Mouse (Mus musculus) CH12F3 (cell line): ENCODE measurements around the gene Cmya5.
"Not testable (repeated sequence)": the region's sequence is repeated elsewhere in the genome, so short reads cannot be mapped to it uniquely, and the experiment has no call there.

Source experiments
- in situ Hi-C: fragments of 300-500 bp; cut with MboI; formaldehyde crosslinking; loops from 2 replicates; pipeline ENCODE4 v1.14.3; 2020; ENCODE audit warnings: low sequenced_read_pairs

The Cmya5 gene

GRCm38 (mm10) chr13:93144336-93145167 is at the start of gene Cmya5:
Gene Cmya5 (minus strand): TSS chr13:93144724.
- in situ Hi-C loops: no loop called here

DNA sequence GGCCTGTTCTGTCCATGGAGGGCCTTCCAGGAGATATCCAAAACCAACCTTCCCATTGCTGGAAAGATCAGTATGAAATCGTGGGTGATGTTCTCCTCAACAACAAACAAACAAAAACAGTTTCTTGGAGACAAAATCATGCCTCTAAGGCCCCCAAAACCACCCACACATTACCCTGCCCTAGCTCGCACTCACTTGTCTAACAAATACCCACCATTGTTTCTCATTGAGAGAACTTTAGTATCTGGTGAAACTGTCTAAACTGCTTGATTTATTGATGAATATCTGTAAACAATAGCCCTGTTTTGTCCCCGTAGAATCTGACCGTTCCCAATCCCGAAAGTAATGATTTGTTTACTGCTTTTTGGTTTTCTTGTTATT is 48.1 kb upstream of the Cmya5 start:
- in situ Hi-C loops: no loop called here

- in situ Hi-C loops: no loop called here
These were observed 47.5 kb upstream of the Cmya5 start, which contains the start of gene Tent2 for GRCm38 (mm10) chr13:93191831-93192645. Gene Tent2 (minus strand): TSS chr13:93192385.

- in situ Hi-C loops: no loop called here
These were observed 44.9 kb upstream of the Cmya5 start for GRCm38 (mm10) chr13:93189416-93189815.

GRCm38 (mm10) chr13:93188738-93189137 is 44.2 kb upstream of the Cmya5 start:
- in situ Hi-C loops: no loop called here

GRCm38 (mm10) chr13:93187792-93188191 is 43.3 kb upstream of the Cmya5 start:
- in situ Hi-C loops: not testable (repeated sequence)

DNA sequence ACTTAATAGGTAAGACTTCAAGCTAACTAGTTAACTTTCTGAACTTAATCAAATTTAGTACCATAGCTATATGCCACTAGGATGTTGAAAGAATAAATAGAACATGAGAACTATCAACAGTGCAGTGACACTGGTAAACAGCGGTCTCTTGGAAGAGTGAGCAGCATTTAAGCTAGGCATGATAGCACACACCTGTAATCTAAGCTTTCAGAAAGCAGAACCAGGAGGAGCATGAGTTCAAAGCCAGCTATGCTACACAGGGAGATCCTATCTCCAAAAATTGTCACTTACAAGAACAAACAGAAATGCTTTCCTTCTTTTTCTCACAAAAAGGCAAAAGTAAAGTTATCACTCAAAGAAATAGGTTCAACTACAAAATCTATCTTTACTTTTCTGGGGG is 35.8 kb upstream of the Cmya5 start:
- in situ Hi-C loops: no loop called here

- in situ Hi-C loops: no loop called here
These were observed 35.0 kb upstream of the Cmya5 start for GRCm38 (mm10) chr13:93179522-93179921.

DNA sequence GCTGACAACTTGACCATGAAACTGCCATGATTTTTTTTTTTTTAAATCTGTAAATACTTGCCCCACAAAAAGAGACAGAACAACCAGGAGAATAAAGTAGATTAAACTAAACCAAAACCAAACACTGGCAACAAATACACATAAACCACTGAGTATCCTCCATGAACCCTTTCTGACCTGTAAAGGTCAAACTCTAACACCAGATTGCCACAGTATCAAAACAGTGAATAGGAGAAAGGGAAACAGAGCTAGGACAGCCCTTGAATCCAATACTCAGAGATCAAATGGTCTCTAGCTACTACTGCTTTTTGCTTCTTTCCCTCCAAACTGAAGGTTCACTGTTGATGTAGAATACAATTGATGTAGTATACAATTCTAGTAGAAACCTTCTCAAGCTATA is 33.0 kb upstream of the Cmya5 start:
- in situ Hi-C loops: no loop called here

- in situ Hi-C loops: no loop called here
These were observed 18.8 kb upstream of the Cmya5 start for GRCm38 (mm10) chr13:93163303-93163702.

- in situ Hi-C loops: no loop called here
These were observed 17.9 kb upstream of the Cmya5 start for GRCm38 (mm10) chr13:93162456-93162855.

DNA sequence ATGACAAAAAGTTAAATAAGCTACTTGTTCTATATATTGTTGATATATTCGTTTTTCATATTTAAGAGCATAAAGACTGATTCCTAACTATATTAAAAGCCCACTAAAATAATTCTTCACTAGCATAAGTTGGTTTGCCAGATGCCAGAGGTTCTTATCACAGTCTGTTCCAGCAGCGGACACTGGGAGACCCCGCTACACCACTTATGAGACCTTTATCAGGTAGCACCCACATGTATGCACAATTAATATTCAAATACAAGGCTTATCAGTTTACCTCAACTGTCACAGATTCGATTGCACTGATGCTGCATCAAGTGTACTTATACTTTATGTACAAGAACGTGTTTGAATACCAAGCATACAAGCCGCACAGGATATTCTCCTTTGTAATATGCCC is 13.7 kb upstream of the Cmya5 start:
- in situ Hi-C loops: no loop called here

DNA sequence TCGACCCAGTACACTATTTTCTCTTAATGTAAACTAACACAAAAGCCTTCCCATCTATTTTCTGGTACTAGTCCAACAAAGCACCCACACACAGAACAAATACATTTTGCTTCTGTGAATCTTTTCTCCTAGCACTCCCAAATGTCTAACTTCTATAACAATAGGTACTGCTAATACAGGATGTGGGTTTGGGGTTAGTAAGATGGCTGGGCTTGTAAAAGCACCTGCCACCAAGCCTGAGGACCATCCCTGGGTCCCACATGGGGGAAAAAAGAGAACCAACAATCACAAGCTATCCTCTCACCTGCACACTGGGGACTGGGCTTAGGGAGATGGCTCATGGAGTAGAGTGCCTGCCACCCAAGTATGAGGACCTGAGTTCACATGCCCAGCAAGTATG is 8.8 kb upstream of the Cmya5 start:
- in situ Hi-C loops: no loop called here

DNA sequence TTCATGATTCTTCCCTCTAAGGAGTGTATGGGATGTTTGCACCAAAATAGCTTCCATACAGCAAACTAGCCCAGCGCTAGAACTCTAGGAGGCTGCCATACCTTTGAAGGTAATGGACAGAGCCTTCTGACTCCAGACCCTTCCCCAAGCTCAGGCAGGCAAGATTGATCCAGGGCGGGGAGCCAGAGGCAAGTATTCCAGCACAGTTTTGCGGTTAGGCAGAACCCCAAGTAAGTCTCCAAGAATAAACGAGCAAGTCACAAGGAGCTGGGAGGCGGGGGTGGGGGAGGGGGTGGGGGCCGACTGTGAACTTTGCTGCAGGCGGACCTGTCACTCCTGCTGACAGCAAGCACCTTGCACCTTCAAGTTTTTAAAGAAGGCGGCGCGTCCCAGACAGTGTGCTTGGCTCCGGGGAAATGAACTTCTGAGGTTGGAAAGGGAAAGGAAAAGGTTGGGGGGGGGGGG is 673 bp downstream of the Cmya5 start:
- in situ Hi-C loops: no loop called here

DNA sequence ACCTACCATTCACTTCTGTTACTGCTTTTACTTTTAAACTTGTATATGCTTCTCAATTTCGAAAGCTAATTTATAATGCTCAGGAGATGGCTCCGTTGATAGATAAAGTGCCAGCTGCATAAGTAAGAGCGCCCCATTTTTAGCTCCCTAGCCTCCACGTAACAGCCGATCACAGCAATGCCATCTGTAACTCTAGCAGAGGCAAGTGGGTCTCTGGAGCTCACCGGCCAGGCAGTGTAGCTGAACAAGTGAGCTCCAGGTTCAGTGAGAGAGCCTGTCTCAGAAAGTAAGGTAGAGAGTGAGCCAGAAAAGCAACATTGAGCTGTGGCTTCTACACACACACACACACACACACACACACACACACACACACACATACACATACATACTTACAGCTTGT is 3.3 kb downstream of the Cmya5 start:
- in situ Hi-C loops: no loop called here

GRCm38 (mm10) chr13:93138059-93138458 is 6.5 kb downstream of the Cmya5 start:
- in situ Hi-C loops: no loop called here

- in situ Hi-C loops: no loop called here
These were observed 7.4 kb downstream of the Cmya5 start for GRCm38 (mm10) chr13:93137098-93137497.

DNA sequence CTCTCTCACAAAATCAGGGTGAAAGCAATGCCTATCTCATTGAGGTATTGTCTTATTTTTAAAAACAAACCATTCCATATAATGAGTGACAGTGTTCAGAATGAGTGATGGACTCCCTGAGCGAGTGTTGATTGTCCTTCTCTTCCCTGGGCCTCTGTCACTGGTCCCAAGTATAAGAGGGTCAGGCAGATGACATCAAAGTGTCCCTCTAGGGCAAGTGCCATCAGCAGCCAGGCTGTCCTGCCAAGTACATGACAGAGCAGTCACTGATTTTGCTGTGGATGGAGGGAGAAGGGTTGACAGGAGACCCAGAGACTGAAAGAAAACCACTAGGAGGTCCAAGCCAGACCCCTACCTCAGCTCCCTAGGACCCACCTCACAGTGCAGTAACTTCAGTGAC is 8.3 kb downstream of the Cmya5 start:
- in situ Hi-C loops: no loop called here

DNA sequence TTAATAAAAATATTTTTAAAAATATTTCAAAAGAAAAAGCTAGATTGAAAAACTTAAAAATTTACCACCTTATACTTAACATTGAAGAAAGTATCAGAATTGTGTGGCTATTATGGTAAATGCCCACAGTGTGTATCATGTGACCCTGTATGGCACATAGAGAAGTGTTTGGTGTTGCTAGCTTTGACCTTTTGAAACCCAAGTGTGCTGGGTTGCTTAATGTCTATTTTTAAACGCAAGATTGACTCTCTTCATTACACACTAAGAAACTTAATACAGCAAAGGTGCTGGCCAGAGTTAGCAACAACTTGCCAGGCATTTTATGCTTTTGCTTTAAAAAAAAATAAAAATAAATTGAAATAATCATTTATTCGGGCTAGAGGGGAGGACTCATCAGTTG is 9.0 kb downstream of the Cmya5 start:
- in situ Hi-C loops: no loop called here

DNA sequence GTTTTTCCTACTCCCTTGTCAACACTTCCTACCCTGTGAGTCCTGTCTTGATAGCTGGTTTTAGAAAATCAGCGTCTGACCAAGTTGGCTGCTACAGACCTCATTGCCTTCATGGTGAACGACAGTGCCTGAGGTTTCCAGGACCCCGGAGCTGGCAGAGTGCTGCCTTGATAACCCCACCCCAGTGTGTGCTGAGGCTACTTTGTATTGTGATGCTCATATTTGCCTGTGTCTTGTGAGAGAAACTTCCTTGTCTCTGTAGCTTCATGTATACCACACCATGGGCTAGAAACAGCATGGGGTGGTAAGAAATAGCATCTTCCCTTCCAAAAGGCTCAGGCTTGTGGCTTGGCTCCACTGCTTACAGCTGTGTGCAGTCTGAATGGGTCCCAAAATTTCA is 13.8 kb downstream of the Cmya5 start:
- in situ Hi-C loops: no loop called here

DNA sequence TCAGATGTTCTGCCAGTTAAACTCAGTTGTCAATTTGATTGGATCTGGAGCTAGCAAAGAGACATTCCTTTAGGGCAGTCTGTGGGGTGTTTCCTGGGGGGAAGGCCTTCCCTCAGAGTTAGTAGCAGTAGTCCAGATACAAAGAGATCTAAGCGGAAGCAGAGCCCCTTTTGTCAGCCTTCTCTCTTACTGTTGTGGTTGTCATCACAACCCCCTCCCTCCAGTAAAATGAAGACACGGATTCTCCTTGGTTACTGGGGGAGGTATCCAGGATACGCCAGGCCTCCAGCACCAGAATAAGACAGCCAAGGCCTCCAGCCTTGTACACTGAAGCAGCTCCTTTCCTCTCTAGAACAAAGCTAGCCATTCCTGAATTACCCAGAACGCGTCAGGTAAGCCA is 15.6 kb downstream of the Cmya5 start:
- in situ Hi-C loops: no loop called here
